Mouse (Mus musculus): ENCODE measurements around the gene Sost. TPM values are rescaled to one million over a fixed set of nuclear protein-coding genes. Genes with fewer than 3 reads are reported as not detected.
A peak's percentile ranks its signal among the peaks of the same experiment; 100 is the strongest.

Sost gene
- polyA plus RNA-seq, 1 experiment, result 0.25 TPM

- Histone ChIP-seq H3K4me3 (no peak overlapping the region), H3ac (ENCODE audit: control insufficient read depth, insufficient read length) (no peak overlapping the region), H3K27me3 (ENCODE audit: control insufficient read depth, insufficient read depth, insufficient read length) (no peaks in the 10 kb centered on the region), H3K4me2 (ENCODE audit: low read depth) (no peak overlapping the region), H3K79me2 (ENCODE audit: control insufficient read depth, insufficient read depth) (no peaks in the 10 kb centered on the region), H3K36me3 (ENCODE audit: control insufficient read depth, insufficient read depth) (no peaks in the 10 kb centered on the region)
- TF ChIP-seq POLR2A (IDR thresholded peaks at IDR 0.05; ENCODE audit: insufficient read length, low read depth) (no peak), TCF12 (IDR thresholded peaks at IDR 0.05; ENCODE audit: insufficient read depth, poor library complexity, severe bottlenecking) (no peak), E2F4 (IDR thresholded peaks at IDR 0.05; ENCODE audit: insufficient read depth) (no peak), SRF (IDR thresholded peaks at IDR 0.05; ENCODE audit: control insufficient read depth, insufficient read length, low read depth) (no peak), MAX (IDR thresholded peaks at IDR 0.05; ENCODE audit: low read depth) (no peak), MYOG (IDR thresholded peaks at IDR 0.05; ENCODE audit: control insufficient read depth in 1 of 3, insufficient read depth in 1 of 3, insufficient read length in 2 of 3, low read depth in 2 of 3) (no peak), TCF3 (IDR thresholded peaks at IDR 0.05; ENCODE audit: insufficient read length, low read depth) (no peak), POLR2AphosphoS2 (IDR thresholded peaks at IDR 0.05; ENCODE audit: insufficient read length, low read depth) (no peak), USF1 (IDR thresholded peaks at IDR 0.05; ENCODE audit: low read depth) (no peak), REST (IDR thresholded peaks at IDR 0.05; ENCODE audit: insufficient read depth, insufficient read length) (no peak), CEBPB (IDR thresholded peaks at IDR 0.05; ENCODE audit: insufficient read depth, poor library complexity, severe bottlenecking) (no peak), MYOD1 (IDR thresholded peaks at IDR 0.05; ENCODE audit: control insufficient read depth in 1 of 3, insufficient read length in 2 of 3, low read depth in 2 of 3) (no peak)
These were observed 42.3 kb downstream of the Sost start for GRCm38 (mm10) chr11:101924441-101924976.

DNA sequence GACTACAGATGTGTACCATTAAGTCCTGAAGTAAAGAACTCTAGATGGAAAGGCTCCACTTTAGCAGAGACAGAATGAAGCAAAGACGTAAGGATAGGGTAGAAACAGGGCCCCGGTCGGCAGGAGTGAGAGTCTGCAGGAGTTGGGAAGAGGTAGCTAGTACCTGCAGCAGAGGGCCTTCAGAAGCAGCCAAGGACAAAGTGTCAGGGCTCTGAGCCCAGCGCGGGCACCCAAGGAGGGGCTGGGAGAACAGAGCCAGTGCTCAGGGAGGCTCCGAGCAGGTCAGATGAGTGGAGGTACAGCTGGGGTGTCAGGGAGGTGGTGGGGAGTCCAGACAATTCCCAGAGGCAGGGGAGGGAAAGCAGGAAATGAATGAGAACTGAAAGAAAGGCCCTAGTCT is 42.8 kb downstream of the Sost start:
- Histone ChIP-seq H3K27me3 (ENCODE audit: control insufficient read depth, insufficient read depth, insufficient read length) (no peaks in the 10 kb centered on the region), H3K4me2 (ENCODE audit: low read depth) (no peak overlapping the region), H3K4me3 (no peak overlapping the region), H3K79me2 (ENCODE audit: control insufficient read depth, insufficient read depth) (no peaks in the 10 kb centered on the region), H3K36me3 (ENCODE audit: control insufficient read depth, insufficient read depth) (no peaks in the 10 kb centered on the region), H3ac (ENCODE audit: control insufficient read depth, insufficient read length) (no peak overlapping the region)
- TF ChIP-seq CEBPB (IDR thresholded peaks at IDR 0.05; ENCODE audit: insufficient read depth, poor library complexity, severe bottlenecking), result no peak
- TF ChIP-seq MYOG (IDR thresholded peaks at IDR 0.05; ENCODE audit: control insufficient read depth in 1 of 3, insufficient read depth in 1 of 3, insufficient read length in 2 of 3, low read depth in 2 of 3), result no peak
- no peak for TF ChIP-seq E2F4 (IDR thresholded peaks at IDR 0.05; ENCODE audit: insufficient read depth)
- no peak for TF ChIP-seq TCF12 (IDR thresholded peaks at IDR 0.05; ENCODE audit: insufficient read depth, poor library complexity, severe bottlenecking)
- TF ChIP-seq REST (IDR thresholded peaks at IDR 0.05; ENCODE audit: insufficient read depth, insufficient read length), result no peak
- TF ChIP-seq MAX (IDR thresholded peaks at IDR 0.05; ENCODE audit: low read depth), result no peak
- TF ChIP-seq SRF (IDR thresholded peaks at IDR 0.05; ENCODE audit: control insufficient read depth, insufficient read length, low read depth), result no peak
- TF ChIP-seq POLR2A (IDR thresholded peaks at IDR 0.05; ENCODE audit: insufficient read length, low read depth), result no peak
- TF ChIP-seq POLR2AphosphoS2 (IDR thresholded peaks at IDR 0.05; ENCODE audit: insufficient read length, low read depth), result no peak
- TF ChIP-seq TCF3 (IDR thresholded peaks at IDR 0.05; ENCODE audit: insufficient read length, low read depth), result no peak
- TF ChIP-seq MYOD1 (IDR thresholded peaks at IDR 0.05; ENCODE audit: control insufficient read depth in 1 of 3, insufficient read length in 2 of 3, low read depth in 2 of 3), result no peak
- TF ChIP-seq USF1 (IDR thresholded peaks at IDR 0.05; ENCODE audit: low read depth), result no peak

GRCm38 (mm10) chr11:101921361-101921952 is 45.4 kb downstream of the Sost start:
- Histone ChIP-seq H3K79me2 (ENCODE audit: control insufficient read depth, insufficient read depth) (no peaks in the 10 kb centered on the region), H3K27me3 (ENCODE audit: control insufficient read depth, insufficient read depth, insufficient read length) (peaks cover 19% of the 10 kb centered on the region), H3ac (ENCODE audit: control insufficient read depth, insufficient read length) (no peak overlapping the region), H3K4me2 (ENCODE audit: low read depth) (no peak overlapping the region), H3K36me3 (ENCODE audit: control insufficient read depth, insufficient read depth) (no peaks in the 10 kb centered on the region), H3K4me3 (no peak overlapping the region)
- TF ChIP-seq CEBPB (IDR thresholded peaks at IDR 0.05; ENCODE audit: insufficient read depth, poor library complexity, severe bottlenecking) (no peak), MYOD1 (IDR thresholded peaks at IDR 0.05; ENCODE audit: control insufficient read depth in 1 of 3, insufficient read length in 2 of 3, low read depth in 2 of 3) (peak in 2 of 3 experiments; percentile 14 to 44), MYOG (IDR thresholded peaks at IDR 0.05; ENCODE audit: control insufficient read depth in 1 of 3, insufficient read depth in 1 of 3, insufficient read length in 2 of 3, low read depth in 2 of 3) (peak in 1 of 3 experiments; percentile 73), REST (IDR thresholded peaks at IDR 0.05; ENCODE audit: insufficient read depth, insufficient read length) (no peak), MAX (IDR thresholded peaks at IDR 0.05; ENCODE audit: low read depth) (no peak)

GRCm38 (mm10) chr11:101919660-101920059 is 47.2 kb downstream of the Sost start:
- H3K4me2 ChIP-seq (ENCODE audit: low read depth), result no peak overlapping the region
- no peak overlapping the region for H3ac ChIP-seq (ENCODE audit: control insufficient read depth, insufficient read length)
- no peak overlapping the region for H3K4me3 ChIP-seq
- TF ChIP-seq MYOD1 (IDR thresholded peaks at IDR 0.05; ENCODE audit: control insufficient read depth in 1 of 3, insufficient read length in 2 of 3, low read depth in 2 of 3), result no peak
- no peak for TF ChIP-seq MYOG (IDR thresholded peaks at IDR 0.05; ENCODE audit: control insufficient read depth in 1 of 3, insufficient read depth in 1 of 3, insufficient read length in 2 of 3, low read depth in 2 of 3)
- TF ChIP-seq TCF3 (IDR thresholded peaks at IDR 0.05; ENCODE audit: insufficient read length, low read depth), result no peak
- no peak for TF ChIP-seq POLR2A (IDR thresholded peaks at IDR 0.05; ENCODE audit: insufficient read length, low read depth)
- no peak for TF ChIP-seq MAX (IDR thresholded peaks at IDR 0.05; ENCODE audit: low read depth)
- TF ChIP-seq CEBPB (IDR thresholded peaks at IDR 0.05; ENCODE audit: insufficient read depth, poor library complexity, severe bottlenecking), result no peak
- no peak for TF ChIP-seq E2F4 (IDR thresholded peaks at IDR 0.05; ENCODE audit: insufficient read depth)
- TF ChIP-seq REST (IDR thresholded peaks at IDR 0.05; ENCODE audit: insufficient read depth, insufficient read length), result no peak
- TF ChIP-seq TCF12 (IDR thresholded peaks at IDR 0.05; ENCODE audit: insufficient read depth, poor library complexity, severe bottlenecking), result no peak
- TF ChIP-seq USF1 (IDR thresholded peaks at IDR 0.05; ENCODE audit: low read depth), result no peak
- TF ChIP-seq POLR2AphosphoS2 (IDR thresholded peaks at IDR 0.05; ENCODE audit: insufficient read length, low read depth), result no peak
- no peak for TF ChIP-seq SRF (IDR thresholded peaks at IDR 0.05; ENCODE audit: control insufficient read depth, insufficient read length, low read depth)
- H3K79me2 ChIP-seq (ENCODE audit: control insufficient read depth, insufficient read depth), result no peaks in the 10 kb centered on the region
- H3K27me3 ChIP-seq (ENCODE audit: control insufficient read depth, insufficient read depth, insufficient read length), result peaks cover 30% of the 10 kb centered on the region
- H3K36me3 ChIP-seq (ENCODE audit: control insufficient read depth, insufficient read depth), result no peaks in the 10 kb centered on the region
